Mouse (Mus musculus): ENCODE results near the gene Ino80d.
A peak's percentile ranks its signal among the peaks of the same experiment; 100 is the strongest.

The Ino80d gene

DNA sequence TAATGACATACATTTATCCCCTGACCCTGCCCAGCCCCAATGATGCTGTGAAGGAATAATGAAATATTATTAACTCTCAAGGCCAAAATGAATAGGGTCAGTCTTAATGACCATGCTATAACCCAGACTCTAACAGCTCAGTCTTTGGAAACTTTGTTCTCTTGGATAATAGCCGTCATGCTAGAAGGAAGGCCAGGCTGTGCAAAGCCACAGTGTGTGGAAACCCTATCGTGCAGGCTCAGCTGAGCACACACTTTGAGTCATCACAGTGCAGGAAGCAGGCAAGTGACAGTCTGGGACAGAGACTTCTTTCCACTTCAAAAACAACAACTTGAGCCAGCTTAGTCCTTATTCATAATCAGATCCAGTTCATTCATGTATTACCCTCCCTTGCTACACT is 126.9 kb downstream of the Ino80d start:
- no peak for DNase-seq (ENCODE audit: low spot score)

DNA sequence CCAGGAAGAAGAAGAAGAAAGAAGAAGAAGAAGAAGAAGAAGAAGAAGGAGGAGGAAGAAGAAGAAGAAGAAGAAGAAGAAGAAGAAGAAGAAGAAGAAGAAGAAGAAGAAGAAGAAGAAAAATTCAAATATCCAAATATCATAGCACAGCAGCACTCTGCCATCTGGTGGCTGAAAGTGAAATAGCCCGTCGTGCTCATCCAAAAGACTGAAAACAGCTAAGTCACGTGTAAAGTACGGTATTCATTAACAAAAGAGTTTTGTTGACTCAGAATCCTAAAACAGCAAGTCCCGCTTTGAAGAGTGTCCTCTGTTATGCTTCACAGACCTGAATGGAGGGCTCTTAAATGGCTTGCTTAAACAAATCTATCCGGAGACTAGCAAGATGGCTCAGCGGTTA is 128.2 kb downstream of the Ino80d start:
- peak; percentile 50 for DNase-seq (ENCODE audit: low spot score)

DNA sequence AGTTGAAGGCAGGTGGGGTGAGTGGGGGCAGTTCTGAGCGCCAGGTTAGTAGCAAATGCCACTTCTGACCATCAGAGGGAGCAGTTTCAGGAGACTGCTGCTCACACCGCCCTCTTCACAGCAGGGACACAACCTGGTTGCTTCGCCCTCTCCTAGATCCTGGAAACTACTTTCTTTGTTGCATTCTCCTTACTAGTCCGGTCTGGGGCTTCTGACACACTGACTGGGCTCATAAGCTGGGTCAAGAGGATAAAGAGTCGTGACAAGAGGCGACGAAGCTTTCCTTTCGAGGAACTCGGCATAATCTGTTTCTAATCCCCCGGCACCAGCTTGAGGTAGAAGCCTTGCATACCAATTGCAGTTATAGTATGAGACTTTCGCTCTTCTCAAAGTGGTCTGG is 129.9 kb downstream of the Ino80d start:
- peak; percentile 48 for DNase-seq (ENCODE audit: low spot score)

DNA sequence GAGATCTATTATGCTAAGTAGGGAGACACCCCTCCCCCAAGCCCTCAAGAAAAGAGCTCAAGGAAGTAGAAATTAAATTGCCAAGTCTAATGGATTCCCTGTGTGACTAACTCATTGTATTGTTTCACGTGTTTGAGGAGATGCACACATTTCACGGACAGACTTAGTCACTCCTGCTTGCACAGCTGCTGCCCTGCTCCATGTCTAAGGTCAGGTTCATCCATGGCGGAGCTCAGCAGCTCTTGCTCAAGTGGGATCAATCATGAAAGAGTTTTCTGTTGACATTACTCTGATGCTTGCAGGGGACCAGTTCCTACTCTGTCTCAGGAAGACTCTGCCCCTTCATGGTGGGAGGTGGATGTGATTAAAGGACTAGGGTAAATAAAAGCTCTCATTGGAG is 137.7 kb downstream of the Ino80d start:
- no peak for DNase-seq (ENCODE audit: low spot score)

DNA sequence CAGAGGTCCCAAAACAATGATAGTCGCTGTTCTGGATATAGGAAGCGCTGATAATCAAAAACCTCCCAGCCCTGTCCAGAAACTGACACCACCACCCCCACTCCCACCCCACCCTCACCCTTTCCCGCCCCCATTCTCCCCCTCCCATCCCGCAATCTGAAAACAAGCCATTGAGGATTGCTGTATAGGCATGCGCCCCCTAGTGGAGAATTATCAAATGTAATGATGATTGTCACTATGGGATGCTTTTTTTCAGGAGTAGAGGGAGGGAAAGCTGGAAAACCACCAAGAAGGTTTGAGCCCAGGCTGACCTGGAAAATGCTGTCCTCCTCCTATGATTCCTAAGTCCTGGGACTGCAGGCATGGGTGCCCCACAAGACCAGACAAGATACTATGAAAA is 147.6 kb downstream of the Ino80d start:
- no peak for DNase-seq (ENCODE audit: low spot score)

DNA sequence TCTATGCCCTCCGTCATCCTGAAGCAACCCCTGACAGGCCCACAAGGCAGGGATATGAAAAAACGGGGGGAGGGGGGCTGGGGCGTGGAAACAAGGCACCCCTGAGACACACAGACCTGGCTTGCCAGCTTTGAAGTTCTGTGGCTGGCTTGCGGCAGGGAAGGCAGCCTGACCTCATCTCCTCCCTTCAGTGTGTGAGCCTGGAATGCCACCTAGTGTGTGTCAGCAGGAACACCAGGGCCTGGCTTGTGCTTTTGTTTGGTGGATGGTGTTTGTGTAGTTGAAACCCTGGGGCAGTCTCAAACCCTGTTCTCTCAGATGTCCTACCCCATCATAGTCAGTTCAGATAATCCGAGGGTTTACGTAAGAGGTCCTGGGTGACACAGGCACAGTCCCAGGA is 150.2 kb downstream of the Ino80d start:
- peak; percentile 67 for DNase-seq (ENCODE audit: low spot score)

DNA sequence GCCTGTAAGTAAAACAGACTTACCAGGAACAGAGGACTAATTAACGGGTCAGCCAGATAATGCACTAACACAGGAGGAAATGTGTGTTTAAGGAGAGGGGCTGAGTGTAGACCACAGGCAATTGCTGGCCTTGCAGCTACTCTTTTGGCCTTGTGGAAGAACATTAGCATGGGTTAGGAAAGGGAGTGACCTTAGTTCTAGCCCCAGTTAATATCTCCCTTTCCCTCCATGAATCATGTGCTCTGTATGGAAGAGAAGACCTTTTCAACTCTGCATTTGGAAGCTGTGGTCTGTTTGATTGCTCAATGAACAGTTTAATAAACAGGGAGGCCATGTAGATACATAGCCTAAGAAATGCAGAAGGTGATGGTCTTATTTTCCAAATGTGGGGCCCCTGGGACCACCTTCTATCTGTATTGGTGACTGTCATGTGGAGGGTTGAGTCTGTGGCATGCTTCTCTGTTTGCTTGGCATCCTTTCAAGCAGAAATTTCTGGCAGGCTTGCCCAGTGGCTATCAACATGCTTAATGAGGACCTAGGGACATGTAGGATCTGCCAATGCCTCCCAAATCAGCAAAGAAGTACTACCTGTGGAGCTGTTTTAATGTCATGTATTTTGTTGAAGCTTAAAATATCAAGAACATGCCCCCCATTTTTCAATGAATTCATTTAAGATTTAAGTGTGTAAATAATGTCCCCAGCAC is 157.4 kb downstream of the Ino80d start:
- no peak for DNase-seq (ENCODE audit: low spot score)

DNA sequence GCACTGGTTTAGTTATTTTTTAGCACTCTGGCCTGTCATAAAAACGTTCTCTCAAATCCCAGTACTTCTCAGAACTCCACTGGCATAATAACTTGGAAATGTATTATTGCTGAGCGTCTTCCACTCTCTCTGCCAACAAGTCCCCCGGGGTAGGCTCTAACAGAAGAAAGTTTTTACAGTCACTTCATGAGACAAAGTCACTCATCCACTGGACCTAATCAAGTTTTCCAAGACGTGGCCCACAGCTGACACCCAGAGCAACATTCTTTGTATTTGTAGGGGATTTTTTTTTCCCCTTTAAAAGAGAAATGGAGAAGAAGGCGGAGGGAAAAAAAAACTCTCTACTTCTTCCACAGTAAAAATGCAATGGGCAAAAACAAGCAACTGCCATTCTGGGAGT is 157.9 kb downstream of the Ino80d start:
- peak; percentile 34 for DNase-seq (ENCODE audit: low spot score)

DNA sequence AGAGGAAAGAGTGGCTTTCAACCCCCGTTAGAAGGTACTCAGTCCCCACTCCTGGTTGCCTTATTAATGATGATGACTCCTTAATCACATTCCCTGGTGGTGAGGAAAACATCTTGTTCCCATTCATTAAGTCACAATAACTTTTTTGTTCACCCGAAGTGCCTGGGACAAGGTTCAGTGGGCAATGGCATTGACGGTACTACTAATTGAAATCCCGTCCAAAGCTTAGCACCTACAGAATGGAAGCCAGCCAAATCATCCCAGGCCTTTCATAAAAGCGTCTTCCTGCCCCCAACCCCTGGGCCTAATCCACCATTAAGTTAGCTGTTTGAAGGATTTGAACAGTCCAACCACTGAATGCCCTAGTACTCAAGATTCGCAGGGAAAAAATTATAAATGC is 159.1 kb downstream of the Ino80d start:
- DNase-seq (ENCODE audit: low spot score), result no peak

DNA sequence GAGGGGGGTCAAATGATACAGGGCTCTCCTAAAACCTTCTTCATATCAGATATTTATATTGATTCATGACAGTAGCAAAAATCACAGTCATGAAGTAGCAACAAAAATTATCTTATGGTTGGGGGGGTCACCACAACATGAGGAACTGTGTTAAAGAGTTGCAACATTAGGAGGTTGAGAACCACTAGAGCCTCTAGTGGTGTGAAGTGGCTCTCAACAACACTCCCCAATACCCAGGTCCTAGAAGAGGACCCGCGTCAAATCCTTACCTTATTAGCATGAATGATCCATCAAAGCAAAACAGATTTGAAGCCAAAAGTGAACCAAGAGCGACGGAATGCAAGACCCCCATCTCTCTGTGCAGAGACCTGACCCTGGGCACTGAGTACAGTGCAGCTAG is 161.4 kb downstream of the Ino80d start:
- no peak for DNase-seq (ENCODE audit: low spot score)

DNA sequence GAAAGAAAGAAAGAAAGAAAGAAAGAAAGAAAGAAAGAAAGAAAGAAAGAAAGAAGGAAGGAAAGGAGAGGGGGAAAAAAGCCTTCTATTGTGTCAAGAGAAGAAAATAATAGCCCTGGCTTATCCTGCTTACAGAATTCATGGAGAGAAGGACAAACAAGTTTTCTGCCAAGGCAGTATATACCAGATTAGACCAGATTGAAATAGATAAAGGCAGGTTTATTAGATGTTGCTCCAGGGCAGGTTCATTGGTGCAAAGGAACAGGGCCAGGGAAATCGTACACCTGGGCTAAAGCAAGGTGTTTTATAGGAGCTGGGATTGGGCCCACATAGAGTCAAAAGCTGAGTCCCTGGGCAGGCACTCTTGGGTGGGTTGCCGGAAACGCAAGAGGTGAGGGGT is 162.1 kb downstream of the Ino80d start:
- DNase-seq (ENCODE audit: low spot score), result no peak

DNA sequence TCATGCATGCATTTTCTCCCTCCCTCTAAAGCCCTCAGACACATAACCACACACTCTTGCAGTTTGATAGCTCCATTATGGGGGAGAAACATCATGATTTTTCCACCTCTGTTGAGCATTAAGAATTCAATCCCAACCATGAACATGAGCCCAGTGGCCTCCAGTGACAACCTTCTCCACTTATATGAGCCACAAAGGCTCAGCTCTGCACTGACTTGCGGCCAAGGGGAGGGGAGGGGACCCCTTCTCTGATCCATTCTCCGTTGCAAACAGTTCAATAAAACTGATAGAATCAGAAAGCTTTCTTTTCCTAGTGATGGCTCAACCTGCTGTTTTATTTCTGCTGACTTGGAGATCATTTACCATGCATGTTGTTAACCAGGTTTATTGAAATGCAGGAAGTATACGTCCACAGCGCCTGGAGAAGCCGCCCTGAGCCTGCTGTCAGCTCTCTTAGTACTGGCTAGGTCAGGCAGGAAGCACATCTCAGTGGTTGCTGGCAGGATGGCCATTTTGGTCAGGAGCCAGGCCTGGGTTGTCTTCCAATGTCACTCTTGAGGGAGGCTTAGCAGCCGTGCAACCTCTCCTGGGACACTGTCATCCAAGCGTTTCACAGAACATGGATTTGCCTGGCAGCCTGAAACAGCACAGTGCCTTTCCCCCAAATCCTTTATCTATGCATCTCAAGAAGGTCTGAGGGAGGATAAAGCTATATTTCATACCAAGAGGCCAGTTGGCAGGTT is 163.2 kb downstream of the Ino80d start:
- no peak for DNase-seq (ENCODE audit: low spot score)

DNA sequence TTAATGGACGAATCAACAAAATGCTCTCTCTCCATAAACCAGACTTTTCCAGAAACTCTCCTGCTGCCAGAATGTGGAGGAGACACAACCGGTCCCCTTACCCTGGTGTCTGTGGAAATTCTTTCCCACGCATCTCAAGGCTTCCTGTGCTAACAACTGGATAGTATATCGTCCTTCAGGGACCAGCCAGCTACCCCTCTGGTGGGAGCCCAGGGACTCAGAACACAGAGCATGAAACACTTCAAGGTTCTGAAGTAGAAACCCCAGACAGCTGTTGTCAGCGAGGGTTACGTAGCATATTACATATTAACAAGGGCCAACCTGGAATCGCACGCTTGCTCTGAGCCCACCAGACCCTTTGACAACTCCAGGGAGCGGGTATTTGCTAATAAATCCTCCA is 163.9 kb downstream of the Ino80d start:
- DNase-seq (ENCODE audit: low spot score), result no peak

DNA sequence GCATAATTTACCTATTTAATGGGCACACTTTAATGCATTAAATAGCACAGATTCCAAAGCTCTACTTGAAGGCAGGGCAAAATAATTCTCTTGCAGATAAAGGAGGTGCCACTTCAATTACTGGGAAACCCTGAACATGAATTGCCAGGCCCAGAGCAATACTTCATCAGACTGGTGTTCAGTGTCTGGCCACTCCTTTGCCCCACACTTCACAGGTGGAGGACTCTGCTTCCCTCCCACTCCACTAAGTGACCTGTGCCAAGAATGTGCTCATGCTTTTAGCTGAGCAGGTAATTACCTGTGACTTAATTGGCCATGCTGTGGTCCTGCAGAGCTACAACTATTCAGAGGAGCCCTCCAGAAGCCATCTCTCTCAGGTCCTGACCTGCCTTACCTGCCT is 166.7 kb downstream of the Ino80d start:
- DNase-seq (ENCODE audit: low spot score), result peak; percentile 76

DNA sequence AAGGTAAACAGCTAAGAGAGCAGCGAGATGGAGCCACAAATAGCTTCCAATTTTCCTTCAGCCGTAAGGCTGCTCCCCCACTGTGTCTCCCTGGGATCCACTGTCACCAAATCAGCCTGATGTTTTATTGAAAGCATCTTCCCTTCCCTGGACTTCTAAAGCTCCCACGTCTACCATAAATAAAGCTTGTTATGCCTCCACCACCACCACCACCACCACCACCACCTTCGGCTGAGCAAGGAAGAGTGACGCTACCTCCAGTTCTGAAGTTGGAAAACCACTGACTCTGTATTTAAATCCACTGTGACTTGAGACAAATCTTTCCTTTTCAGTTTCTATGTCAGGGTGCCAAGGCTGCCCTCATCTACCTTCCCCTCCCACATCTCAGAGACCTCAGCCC is 167.5 kb downstream of the Ino80d start:
- no peak for DNase-seq (ENCODE audit: low spot score)

DNA sequence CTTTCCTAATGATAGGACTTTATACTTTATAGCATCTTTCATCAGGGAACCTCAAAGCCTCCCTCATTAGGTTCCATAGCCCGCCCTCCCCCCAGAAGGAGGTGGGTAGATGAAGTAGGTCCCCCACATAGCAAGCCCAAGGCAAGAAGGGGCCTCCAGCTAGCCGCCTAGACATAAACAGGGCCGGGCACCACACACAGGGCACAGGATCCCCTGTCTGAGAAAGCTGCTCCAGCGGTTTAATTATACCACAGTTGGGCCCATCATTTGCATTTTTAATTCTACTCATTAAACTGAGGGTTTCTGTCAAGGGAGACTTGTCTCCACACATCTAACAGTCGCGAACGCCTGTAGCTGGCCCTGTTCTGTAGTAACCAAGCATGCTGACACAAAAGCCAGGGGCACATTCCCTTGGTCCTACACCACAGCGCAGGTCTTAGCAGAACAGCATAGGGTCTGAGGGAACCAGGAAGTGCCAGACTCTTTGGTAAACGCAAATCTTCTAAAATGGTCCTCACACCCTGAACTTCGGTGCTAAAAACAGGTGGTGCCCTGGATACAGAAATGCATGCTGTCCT is 179.6 kb downstream of the Ino80d start:
- no peak for DNase-seq (ENCODE audit: low spot score)

DNA sequence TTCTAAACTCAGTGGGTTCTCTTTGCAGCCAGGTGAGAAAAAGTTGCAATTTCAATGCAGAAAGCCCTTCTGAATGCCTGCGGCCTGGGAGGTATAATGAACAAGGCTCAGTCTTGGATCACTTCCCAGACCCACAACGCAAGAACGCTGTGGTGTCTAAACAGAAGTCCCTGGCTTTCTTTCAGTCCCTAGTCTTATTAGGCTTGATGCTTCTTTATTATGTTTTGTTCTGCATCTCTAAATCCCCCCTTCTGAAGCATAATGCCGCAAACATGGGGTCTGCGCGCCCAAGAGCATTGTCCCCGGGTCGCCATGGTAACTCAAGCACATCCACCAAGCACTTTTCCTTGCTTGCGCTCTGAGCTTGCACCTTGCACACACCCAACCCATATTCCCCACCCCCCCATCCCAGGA is 180.4 kb downstream of the Ino80d start:
- DNase-seq (ENCODE audit: low spot score), result peak; percentile 41

DNA sequence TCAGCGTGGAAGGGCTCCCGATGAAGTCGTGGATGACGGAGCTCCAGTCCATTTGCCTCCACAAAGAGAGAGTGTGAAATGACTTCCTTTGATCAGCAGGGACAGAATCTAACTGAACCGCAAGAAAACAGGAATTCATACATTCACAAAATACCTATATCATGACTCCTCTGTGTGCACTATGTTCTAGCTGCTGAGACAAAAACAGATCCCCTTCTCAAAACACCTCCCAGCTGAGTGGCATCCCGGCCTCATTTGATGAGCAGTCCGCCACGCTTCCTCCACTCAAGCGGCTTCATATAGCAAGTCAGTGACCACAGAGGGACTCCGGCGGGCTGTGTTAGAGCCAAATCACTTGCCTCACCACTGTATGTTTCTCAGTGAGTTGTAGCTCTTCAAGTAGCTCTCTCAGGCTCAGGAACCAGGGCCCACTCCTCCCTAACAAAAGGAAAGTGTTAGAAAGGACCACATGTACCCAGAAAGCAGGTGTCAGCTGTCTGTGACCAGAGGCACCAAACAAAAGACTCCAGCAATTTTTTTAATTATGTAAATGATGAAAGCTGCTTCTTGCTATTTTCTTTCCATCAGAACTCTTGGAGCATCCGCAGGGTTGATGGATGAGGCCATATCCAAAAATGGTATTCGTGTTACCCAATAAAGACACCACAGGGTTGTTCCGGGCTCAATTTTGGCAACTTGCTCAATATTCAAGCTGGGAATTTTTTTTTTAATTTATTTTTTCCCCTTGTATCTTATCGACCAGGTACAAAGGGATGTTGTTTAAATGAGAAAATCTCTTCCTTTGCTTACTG is 181.0 kb downstream of the Ino80d start:
- no peak for DNase-seq (ENCODE audit: low spot score)

DNA sequence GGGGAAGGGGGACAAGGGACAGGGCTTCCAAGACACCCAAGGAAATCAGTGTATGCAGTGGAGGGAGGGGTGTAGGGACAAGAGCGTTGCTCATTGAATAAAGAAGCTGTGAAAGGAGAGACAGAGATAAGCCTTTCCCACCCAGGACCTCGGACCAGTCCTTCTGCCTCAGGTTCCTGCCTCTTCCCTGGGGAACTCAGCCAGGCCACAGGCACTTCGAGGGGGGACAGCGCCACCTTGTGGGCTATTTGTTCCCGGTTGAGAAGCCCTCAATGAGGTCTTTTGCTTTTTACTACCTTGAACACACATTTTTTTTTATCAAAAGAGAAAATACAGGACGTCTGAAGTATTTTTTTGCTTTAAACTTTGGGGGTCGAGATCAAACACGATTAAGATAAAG is 185.0 kb downstream of the Ino80d start:
- peak; percentile 76 for DNase-seq (ENCODE audit: low spot score)

DNA sequence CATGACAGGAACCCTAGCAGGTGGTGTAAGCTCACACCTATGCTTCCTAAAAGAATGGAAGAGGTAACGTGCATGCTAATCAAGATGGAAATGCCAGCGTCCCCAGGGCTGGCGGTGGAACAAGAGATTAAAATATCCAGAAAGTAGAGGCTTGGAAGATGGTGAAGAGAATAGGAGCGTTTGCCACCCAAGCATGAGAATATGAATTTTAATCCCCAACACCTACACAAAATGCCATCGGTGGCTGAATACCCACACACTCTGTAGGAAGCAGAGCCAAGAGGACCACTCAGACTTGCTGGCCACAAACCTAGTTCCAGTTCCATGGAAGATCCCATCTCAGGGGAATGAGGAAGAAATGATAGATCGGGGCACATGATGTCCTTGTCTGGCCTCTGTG is 195.2 kb downstream of the Ino80d start:
- no peak for DNase-seq (ENCODE audit: low spot score)

DNA sequence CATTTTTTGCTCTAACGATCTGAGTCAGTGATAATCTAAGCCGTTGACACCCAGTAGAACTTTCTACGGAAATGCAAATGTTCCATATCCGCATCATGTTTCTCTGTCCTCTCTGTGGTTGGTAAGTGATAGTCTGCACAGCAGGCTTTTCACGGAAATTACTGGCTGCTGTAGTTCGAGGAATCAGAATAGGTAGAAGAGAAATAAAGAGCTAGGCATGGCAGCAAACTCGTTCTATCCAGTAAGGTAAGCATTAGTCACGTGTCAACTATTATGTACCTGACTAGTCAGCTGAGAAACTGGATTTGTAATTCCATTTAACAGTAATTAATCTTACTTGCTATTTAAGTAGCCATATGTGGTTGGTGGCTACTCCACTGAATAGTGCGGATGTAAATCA is 197.9 kb downstream of the Ino80d start:
- DNase-seq (ENCODE audit: low spot score), result no peak

DNA sequence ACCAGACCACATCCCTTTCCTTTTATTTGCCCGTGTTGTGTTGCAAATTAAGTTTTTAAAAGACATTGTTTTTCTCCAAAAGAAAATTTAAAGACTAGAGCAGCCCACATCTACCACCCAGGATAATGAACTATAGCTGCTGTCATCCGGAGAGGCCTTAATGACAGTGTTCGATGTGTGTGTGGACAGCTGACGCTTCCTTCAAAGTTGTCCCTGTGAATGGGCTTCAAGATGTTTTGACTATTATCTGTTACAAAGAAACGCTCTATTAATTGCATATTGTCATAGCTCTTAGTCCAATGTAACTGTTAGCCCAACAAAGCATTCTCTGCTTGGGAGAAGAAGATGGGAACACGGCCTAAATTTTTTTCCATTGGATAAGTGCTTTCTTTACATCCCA is 200.0 kb downstream of the Ino80d start:
- no peak for DNase-seq (ENCODE audit: low spot score)

DNA sequence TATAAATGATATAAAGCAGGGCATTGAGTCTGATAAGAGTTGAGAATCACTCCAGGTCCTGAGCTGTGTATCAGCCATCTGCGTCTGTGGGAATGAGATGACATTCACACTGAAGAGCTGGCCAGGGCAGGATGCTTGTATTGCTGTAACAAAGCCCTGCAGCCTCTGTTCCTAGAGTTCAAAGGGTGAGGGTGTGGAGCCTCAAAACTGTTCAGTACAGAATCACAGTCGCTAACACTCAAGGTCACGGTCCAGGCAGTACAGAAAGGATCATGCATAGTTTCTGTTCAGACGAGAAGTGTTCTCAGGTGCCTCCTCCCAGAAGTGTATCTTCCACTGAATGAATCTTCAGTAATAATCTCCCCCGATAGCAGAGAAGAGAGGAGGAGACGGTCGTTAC is 203.0 kb downstream of the Ino80d start:
- no peak for DNase-seq (ENCODE audit: low spot score)
